Mouse (Mus musculus): ENCODE data around the gene Olfr26. TPM values are rescaled to one million over a fixed set of nuclear protein-coding genes. Genes with fewer than 3 reads are reported as not detected.
"Not testable (repeated sequence)": the region's sequence is repeated elsewhere in the genome, so short reads cannot be mapped to it uniquely, and the experiment has no call there.

The Olfr26 gene
- not detected for total RNA-seq (2022)

DNA sequence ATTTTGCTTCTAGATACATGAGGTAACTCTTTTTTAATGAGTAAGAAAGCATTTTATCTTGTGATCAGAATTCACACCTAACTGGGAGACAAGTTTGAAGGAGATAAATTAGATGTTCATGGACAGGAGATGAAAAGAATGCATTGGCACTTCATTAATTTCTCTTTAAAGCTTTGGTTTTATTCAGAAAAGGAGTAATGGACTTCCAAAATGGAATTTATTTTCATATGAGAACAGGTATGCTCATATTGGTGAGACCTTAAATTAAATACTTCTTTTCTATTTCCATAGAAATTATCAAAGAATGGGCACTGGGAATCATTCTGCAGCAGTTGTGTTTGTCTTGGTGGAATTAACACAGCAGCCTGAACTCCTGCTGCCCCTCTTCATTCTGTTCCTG is at the start of gene Olfr26:
Gene Olfr26, plus strand, starts transcription at position 301 of the 400 bp plus-strand sequence.
- no peak for DNase-seq (ENCODE audit: low spot score)

DNA sequence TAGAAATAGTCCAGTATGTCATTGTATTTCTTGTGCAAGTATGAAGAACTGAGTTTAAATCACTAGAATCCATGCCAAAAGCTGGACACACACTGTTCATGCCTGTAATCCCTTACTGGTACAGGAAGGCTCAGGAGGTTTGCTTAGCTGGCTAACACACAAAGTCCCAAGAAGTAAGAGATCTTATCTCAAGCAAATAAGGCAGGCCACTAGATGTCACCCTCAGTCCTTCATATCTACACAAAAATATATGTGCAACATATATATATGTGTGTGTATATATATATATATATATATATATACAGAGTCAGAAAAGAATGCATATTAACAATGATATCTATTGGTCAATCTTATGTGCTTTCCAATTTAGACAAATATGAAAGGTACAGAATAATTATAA is 49.2 kb upstream of the Olfr26 start:
- DNase-seq (ENCODE audit: low spot score): no peak

DNA sequence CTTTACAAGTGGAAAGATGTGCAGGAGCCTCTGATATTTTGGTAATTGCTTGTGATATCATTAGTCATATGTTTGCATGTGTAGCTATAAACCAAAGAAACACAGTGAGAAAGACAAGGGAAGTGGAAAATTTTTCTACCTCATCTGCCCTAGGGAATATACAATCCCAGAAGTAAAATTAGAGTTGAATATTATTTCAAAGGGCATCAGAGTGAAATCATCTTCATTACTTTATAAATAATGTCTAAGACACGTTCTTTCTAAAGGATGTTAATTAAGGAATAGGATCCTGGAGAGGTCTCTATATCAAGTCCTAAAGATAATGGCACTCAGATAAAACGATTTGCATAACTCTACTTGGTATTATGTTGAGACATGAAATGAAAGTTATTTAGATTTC is 40.5 kb upstream of the Olfr26 start, which contains the start of gene Olfr922:
Gene Olfr922, plus strand, starts transcription at position 301 of the 400 bp plus-strand sequence.
- no peak for DNase-seq (ENCODE audit: low spot score)

DNA sequence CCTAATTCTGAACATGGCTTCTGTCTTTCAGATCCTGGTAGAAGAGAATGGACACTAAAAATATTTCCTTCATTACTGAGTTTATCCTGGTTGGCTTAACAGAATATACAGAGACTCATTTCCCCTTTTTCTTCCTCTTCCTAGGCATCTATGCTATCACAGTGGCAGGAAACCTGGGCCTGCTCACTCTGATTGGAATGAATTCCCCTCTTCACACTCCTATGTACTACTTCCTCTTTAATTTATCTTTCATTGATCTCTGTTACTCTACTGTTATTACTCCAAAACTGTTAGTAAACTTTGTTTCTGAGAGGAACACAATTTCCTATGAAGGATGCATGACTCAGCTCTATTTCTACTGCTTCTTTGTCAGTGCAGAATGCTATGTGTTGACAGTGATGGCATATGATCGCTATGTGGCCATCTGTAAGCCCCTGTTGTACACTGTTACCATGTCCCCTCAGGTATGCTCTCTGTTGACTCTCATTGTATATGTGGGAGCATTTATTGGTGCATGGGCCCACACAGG is 39.3 kb upstream of the Olfr26 start:
- no peak for DNase-seq (ENCODE audit: low spot score)

DNA sequence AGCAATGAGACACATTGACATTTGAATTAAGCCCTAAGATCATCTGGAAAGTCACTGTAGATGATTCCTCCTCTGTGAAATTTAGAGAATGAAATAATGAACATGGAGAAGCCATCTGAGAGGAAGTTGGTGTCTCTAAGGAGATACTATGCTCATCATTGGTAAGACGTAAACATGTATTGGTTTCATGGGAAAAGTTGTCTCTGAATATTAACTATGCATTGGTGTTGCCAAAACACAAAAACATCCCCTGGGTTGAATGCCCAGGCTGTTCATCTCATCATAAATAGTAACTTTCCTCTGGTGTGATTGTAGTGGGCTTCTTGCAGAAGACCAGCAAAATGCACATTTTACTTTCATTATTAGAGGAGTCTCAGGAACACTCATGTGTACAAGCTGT is 28.6 kb upstream of the Olfr26 start, which contains the start of gene Olfr923:
Gene Olfr923, plus strand, starts transcription at position 301 of the 400 bp plus-strand sequence.
- DNase-seq (ENCODE audit: low spot score): no peak

DNA sequence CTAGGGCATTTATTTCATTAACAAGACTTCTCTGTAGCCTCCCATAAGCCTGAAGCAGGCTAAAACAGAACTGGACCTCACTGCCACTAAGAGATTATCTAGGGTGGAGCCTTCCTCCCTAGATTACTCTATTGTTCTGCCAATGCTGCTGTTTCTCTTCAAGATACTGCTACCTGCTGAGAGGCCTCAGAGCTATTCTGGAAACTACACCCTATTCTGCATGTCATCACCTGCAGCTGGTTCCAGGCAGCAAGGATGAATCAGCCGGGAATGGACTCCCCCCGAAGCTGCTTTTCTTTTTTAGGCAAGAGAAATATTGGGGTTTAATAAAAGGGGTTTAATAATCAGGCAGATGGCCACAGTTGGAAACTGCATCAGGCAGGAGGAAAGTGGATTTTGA is 21.8 kb upstream of the Olfr26 start:
- no peak for DNase-seq (ENCODE audit: low spot score)

DNA sequence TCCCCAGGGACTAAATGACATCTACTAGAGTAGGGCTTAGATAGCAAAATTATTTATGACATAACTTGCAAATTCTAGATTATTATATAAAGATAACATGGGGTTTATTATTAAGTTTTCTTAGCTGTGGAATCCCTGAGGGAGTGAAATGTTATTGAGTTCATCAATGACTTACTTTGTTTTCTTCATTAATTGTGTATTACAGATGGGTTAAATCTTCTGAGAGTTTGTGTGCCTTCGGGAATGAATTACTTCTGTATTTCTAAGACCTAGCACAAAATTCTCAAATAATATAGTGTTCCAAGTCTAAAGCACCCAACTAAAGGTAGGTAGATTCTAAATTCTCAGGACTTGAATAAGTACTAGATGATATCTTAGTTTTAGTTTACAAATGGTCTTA is 10.7 kb upstream of the Olfr26 start, which contains the start of gene Olfr924:
Gene Olfr924, plus strand, starts transcription at position 301 of the 400 bp plus-strand sequence.
- DNase-seq (ENCODE audit: low spot score): no peak

DNA sequence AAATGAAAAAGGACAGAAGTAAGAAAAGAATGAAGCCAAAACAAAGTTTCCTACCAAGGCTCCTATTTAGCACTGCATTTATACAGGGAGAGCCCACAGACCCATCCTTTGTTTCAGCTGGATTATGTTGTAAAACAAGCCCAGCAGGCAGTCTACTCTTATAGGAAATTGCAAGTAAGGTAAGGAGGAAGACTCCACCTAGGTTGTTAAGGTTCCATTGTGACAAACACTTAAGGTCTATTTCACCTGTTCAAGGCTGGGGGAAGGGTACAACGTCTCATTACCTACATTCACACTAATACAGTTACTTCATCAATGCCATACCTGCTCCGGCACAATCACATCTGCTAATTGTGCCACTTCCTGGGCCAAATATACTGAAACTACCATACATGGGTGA is 20.0 kb downstream of the Olfr26 start:
- DNase-seq (ENCODE audit: low spot score): not testable (repeated sequence)

DNA sequence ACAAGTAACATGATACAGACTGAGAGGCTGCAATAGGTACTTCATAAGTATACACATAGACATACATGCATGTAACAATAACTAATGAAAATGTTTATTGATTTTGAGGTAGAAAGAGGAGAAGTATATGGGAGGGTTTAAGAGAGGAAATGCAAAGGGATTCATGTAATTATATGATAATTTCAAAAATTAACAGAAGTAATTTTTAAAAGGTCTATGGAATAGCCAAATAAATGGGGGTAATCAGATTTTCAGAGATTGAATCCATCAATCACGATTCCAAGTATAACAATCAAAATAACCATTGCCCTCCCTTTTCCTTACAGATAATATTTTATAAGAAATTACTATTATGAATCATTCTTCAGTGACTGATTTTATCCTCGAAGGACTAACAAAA is 22.0 kb downstream of the Olfr26 start, which contains the start of gene Olfr926:
Gene Olfr926, plus strand, starts transcription at position 301 of the 400 bp plus-strand sequence.
- no peak for DNase-seq (ENCODE audit: low spot score)

Other genes with a start within 250 kb of the Olfr26 start
- gene Olfr914, start 250.0 kb upstream of the Olfr26 start, total RNA-seq (2022): not detected
- not detected for gene Olfr916, start 195.2 kb upstream of the Olfr26 start, total RNA-seq (2022)
- not detected for gene Olfr917, start 189.2 kb upstream of the Olfr26 start, total RNA-seq (2022)
- gene Olfr918, start 180.5 kb upstream of the Olfr26 start, total RNA-seq (2022): not detected
- gene Olfr919, start 151.4 kb upstream of the Olfr26 start, total RNA-seq (2022): not detected
- 10 to 100 TPM; 18.4 to 25.0 (median 22.9) TPM for gene Vwa5a, start 136.8 kb upstream of the Olfr26 start, total RNA-seq (2022)
- under 1 TPM in 3 of 4 experiments, not detected in 1; 0.09 to 0.16 (median 0.13) TPM for gene Olfr920, start 102.8 kb upstream of the Olfr26 start, total RNA-seq (2022)
- not detected for gene Olfr921, start 82.0 kb upstream of the Olfr26 start, total RNA-seq (2022)
- gene Olfr922, start 40.4 kb upstream of the Olfr26 start, total RNA-seq (2022): not detected
- gene Olfr923, start 28.5 kb upstream of the Olfr26 start, total RNA-seq (2022): not detected
- gene Olfr924, start 10.6 kb upstream of the Olfr26 start, total RNA-seq (2022): not detected
- not detected for gene Olfr926, start 22.1 kb downstream of the Olfr26 start, total RNA-seq (2022)
- not detected for gene Olfr930, start 74.7 kb downstream of the Olfr26 start, total RNA-seq (2022)
- not detected for gene Olfr933, start 117.3 kb downstream of the Olfr26 start, total RNA-seq (2022)
- gene Olfr934, start 133.3 kb downstream of the Olfr26 start, total RNA-seq (2022): not detected
- not detected for gene Olfr935, start 144.6 kb downstream of the Olfr26 start, total RNA-seq (2022)
- gene Olfr146, start 168.3 kb downstream of the Olfr26 start, total RNA-seq (2022): not detected
- gene Olfr937, start 209.9 kb downstream of the Olfr26 start, total RNA-seq (2022): not detected
- gene Olfr938, start 223.8 kb downstream of the Olfr26 start, total RNA-seq (2022): not detected